Mouse (Mus musculus): ENCODE results near the gene Utrn. TPM values are rescaled to one million over a fixed set of nuclear protein-coding genes. Genes with fewer than 3 reads are reported as not detected.

The Utrn gene
- polyA plus RNA-seq, 1 experiment, result 14.9 TPM

DNA sequence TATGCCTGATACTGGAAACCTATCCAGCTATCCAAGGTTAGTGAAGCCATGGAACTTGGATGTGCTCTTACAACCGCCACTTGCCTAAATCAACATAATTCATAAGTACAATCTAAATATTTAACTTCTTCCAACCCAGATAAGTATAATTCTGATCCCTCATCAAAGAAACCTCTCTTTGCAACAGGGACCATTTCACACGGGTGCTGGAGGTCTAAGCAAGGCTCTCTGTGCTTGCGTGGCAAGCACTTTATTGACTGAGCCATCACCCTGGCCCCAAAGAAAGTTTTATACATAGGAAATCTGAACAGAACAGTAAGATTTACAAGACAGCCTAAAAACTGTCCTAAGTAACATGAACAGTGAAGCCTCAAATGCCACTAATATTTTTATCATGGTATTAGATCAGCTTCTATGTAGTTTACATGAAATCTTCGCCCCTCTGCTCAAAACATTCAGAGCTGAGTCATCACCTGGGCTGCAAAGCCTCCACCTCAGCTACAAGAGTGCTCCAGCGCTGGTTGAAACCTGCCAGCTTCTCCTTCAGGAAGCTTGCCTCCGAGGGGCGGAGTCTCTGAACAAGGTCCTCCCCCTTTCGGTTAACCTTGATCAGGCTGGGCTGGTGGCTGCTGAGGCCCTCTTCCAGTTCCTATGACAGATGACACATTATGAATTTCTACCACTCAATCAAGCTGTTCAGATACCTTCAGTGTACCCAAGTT lies 211.0 kb downstream of the Utrn start:
- TF ChIP-seq CTCF (IDR thresholded peaks at IDR 0.05; ENCODE audit: extremely low read depth, insufficient read depth, insufficient read length, insufficient replicate concordance) (no peak), POLR2A (IDR thresholded peaks at IDR 0.05; ENCODE audit: low read depth, low read length) (no peak)
- no peak overlapping the region for H3K4me3 ChIP-seq (ENCODE audit: extremely low read depth, insufficient read depth, insufficient read length)
- no peak for DNase-seq (ENCODE audit: low read depth in 1 of 2, low spot score in 2 of 2)
- H3K4me1 ChIP-seq (ENCODE audit: control insufficient read depth, insufficient read depth, insufficient read length), result no peaks in the 10 kb centered on the region
- WGBS, result 94% methylated on average over 8 of the region's 8 CpGs
- H3K27ac ChIP-seq (ENCODE audit: insufficient read depth, low read length), result no peak overlapping the region
- no peaks in the 10 kb centered on the region for H3K27me3 ChIP-seq (ENCODE audit: control insufficient read depth, insufficient read depth, low read length)
- H3K36me3 ChIP-seq (ENCODE audit: control insufficient read depth, insufficient read depth, low read length), result peaks cover 9% of the 10 kb centered on the region

- no peaks in the 10 kb centered on the region for H3K4me1 ChIP-seq (ENCODE audit: control insufficient read depth, insufficient read depth, insufficient read length)
- no peak overlapping the region for H3K4me3 ChIP-seq (ENCODE audit: extremely low read depth, insufficient read depth, insufficient read length)
- H3K27ac ChIP-seq (ENCODE audit: insufficient read depth, low read length), result no peak overlapping the region
- TF ChIP-seq POLR2A (IDR thresholded peaks at IDR 0.05; ENCODE audit: low read depth, low read length), result no peak
- no peak for TF ChIP-seq CTCF (IDR thresholded peaks at IDR 0.05; ENCODE audit: extremely low read depth, insufficient read depth, insufficient read length, insufficient replicate concordance)
- no peak for DNase-seq (ENCODE audit: low read depth in 1 of 2, low spot score in 2 of 2)
- WGBS, result 94% methylated on average over 3 of the region's 3 CpGs
- peaks cover 21% of the 10 kb centered on the region for H3K36me3 ChIP-seq (ENCODE audit: control insufficient read depth, insufficient read depth, low read length)
- H3K27me3 ChIP-seq (ENCODE audit: control insufficient read depth, insufficient read depth, low read length), result no peaks in the 10 kb centered on the region
Observed at GRCm38 (mm10) chr10:12652988-12653387, 216.2 kb downstream of the Utrn start.

DNA sequence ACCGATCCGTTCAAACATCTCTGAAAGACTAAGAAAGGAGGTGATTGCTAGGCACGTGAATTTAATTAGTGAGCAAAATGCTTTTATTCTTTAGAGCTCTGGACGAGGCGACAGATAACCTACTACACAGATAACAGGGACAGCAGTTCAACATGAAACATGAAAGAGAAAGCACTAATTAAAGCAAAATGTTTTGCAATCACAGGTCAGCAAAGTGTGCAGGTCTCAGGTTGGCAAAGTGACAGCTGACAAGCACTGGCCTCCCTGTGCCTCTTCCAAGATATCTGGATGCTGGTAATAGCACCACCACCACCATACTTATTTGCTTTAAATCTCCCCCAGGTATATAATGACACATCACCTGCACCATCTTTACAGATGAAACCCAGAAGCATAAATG lies 223.0 kb downstream of the Utrn start:
- TF ChIP-seq POLR2A (IDR thresholded peaks at IDR 0.05; ENCODE audit: low read depth, low read length) (no peak), CTCF (IDR thresholded peaks at IDR 0.05; ENCODE audit: extremely low read depth, insufficient read depth, insufficient read length, insufficient replicate concordance) (no peak)
- 95% methylated on average over 5 of the region's 5 CpGs for WGBS

DNA sequence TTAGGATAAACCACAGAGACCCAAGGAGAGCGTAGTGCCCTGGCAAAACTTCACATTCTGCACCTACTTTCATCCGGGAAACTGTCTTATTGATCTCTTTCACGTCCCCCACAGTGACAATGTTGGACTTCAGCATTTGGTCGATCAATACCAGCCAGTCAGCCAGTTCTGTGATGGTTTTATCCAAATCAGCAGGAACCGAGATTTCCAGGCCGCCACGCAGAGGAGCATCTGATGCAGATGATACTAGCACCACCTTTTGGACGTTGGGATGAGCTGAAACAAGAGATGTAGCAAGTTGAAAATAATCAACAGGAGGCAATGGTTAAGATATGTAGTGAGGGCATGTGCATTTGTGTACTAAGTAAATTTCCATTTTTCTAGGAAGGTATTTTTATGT lies 225.8 kb downstream of the Utrn start:
- Histone ChIP-seq H3K36me3 (ENCODE audit: control insufficient read depth, insufficient read depth, low read length) (peaks cover 22% of the 10 kb centered on the region), H3K27ac (ENCODE audit: insufficient read depth, low read length) (no peak overlapping the region), H3K4me1 (ENCODE audit: control insufficient read depth, insufficient read depth, insufficient read length) (no peaks in the 10 kb centered on the region), H3K27me3 (ENCODE audit: control insufficient read depth, insufficient read depth, low read length) (no peaks in the 10 kb centered on the region), H3K4me3 (ENCODE audit: extremely low read depth, insufficient read depth, insufficient read length) (no peak overlapping the region)
- 93% methylated on average over 8 of the region's 8 CpGs for WGBS
- TF ChIP-seq POLR2A (IDR thresholded peaks at IDR 0.05; ENCODE audit: low read depth, low read length), result no peak
- TF ChIP-seq CTCF (IDR thresholded peaks at IDR 0.05; ENCODE audit: extremely low read depth, insufficient read depth, insufficient read length, insufficient replicate concordance), result no peak
- DNase-seq (ENCODE audit: low read depth in 1 of 2, low spot score in 2 of 2), result no peak

More for the DNA sequence above, 223.0 kb downstream of the Utrn start:
- no peak overlapping the region for H3K4me3 ChIP-seq (ENCODE audit: extremely low read depth, insufficient read depth, insufficient read length)
- H3K4me1 ChIP-seq (ENCODE audit: control insufficient read depth, insufficient read depth, insufficient read length), result no peaks in the 10 kb centered on the region
- no peak for DNase-seq (ENCODE audit: low read depth in 1 of 2, low spot score in 2 of 2)
- H3K27me3 ChIP-seq (ENCODE audit: control insufficient read depth, insufficient read depth, low read length), result no peaks in the 10 kb centered on the region
- no peak overlapping the region for H3K27ac ChIP-seq (ENCODE audit: insufficient read depth, low read length)
- peaks cover 17% of the 10 kb centered on the region for H3K36me3 ChIP-seq (ENCODE audit: control insufficient read depth, insufficient read depth, low read length)

DNA sequence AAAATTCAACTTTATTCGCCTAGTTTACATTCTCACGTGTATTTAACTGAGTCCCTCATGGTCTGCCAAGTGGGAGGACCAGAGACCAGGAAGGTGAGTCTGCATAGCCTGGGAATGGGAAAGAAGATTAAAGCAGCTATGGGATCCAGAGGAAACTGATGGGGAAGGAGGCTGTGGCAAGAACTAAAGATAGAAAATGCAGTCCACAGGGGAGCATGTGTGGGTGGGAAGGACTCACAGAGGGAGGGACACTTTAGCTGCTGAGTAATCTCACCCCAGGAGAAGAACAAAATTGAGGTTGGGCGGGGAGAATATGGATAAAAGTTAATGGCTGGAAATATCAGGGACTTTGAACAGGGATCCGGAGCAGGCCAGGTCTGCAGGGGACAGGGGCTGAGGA lies 229.5 kb downstream of the Utrn start:
- no peak for DNase-seq (ENCODE audit: low read depth in 1 of 2, low spot score in 2 of 2)
- no peak overlapping the region for H3K27ac ChIP-seq (ENCODE audit: insufficient read depth, low read length)
- 90% methylated on average over 4 of the region's 4 CpGs for WGBS
- H3K4me3 ChIP-seq (ENCODE audit: extremely low read depth, insufficient read depth, insufficient read length), result no peak overlapping the region
- H3K36me3 ChIP-seq (ENCODE audit: control insufficient read depth, insufficient read depth, low read length), result peaks cover 25% of the 10 kb centered on the region
- no peaks in the 10 kb centered on the region for H3K4me1 ChIP-seq (ENCODE audit: control insufficient read depth, insufficient read depth, insufficient read length)
- TF ChIP-seq CTCF (IDR thresholded peaks at IDR 0.05; ENCODE audit: extremely low read depth, insufficient read depth, insufficient read length, insufficient replicate concordance) (no peak), POLR2A (IDR thresholded peaks at IDR 0.05; ENCODE audit: low read depth, low read length) (no peak)
- no peaks in the 10 kb centered on the region for H3K27me3 ChIP-seq (ENCODE audit: control insufficient read depth, insufficient read depth, low read length)

- H3K27me3 ChIP-seq (ENCODE audit: control insufficient read depth, insufficient read depth, low read length), result no peaks in the 10 kb centered on the region
- H3K27ac ChIP-seq (ENCODE audit: insufficient read depth, low read length), result no peak overlapping the region
- no peaks in the 10 kb centered on the region for H3K4me1 ChIP-seq (ENCODE audit: control insufficient read depth, insufficient read depth, insufficient read length)
- 93% methylated on average over 4 of the region's 4 CpGs for WGBS
- peaks cover 15% of the 10 kb centered on the region for H3K36me3 ChIP-seq (ENCODE audit: control insufficient read depth, insufficient read depth, low read length)
- no peak overlapping the region for H3K4me3 ChIP-seq (ENCODE audit: extremely low read depth, insufficient read depth, insufficient read length)
- no peak for DNase-seq (ENCODE audit: low read depth in 1 of 2, low spot score in 2 of 2)
- TF ChIP-seq POLR2A (IDR thresholded peaks at IDR 0.05; ENCODE audit: low read depth, low read length) (no peak), CTCF (IDR thresholded peaks at IDR 0.05; ENCODE audit: extremely low read depth, insufficient read depth, insufficient read length, insufficient replicate concordance) (no peak)
Observed at GRCm38 (mm10) chr10:12633965-12634364, 235.2 kb downstream of the Utrn start.

GRCm38 (mm10) chr10:12630933-12631332 lies 238.2 kb downstream of the Utrn start:
- H3K27me3 ChIP-seq (ENCODE audit: control insufficient read depth, insufficient read depth, low read length), result no peaks in the 10 kb centered on the region
- 92% methylated on average over 5 of the region's 5 CpGs for whole genome bisulfite sequencing

More at GRCm38 (mm10) chr10:12630933-12631332, 238.2 kb downstream of the Utrn start:
- DNase-seq (ENCODE audit: low read depth in 1 of 2, low spot score in 2 of 2), result no peak
- Histone ChIP-seq H3K27ac (ENCODE audit: insufficient read depth, low read length) (no peak overlapping the region), H3K36me3 (ENCODE audit: control insufficient read depth, insufficient read depth, low read length) (peaks cover 10% of the 10 kb centered on the region; the same call in 1 of the 2 replicates), H3K4me1 (ENCODE audit: control insufficient read depth, insufficient read depth, insufficient read length) (no peaks in the 10 kb centered on the region), H3K4me3 (ENCODE audit: extremely low read depth, insufficient read depth, insufficient read length) (no peak overlapping the region)
- TF ChIP-seq CTCF (IDR thresholded peaks at IDR 0.05; ENCODE audit: extremely low read depth, insufficient read depth, insufficient read length, insufficient replicate concordance) (no peak), POLR2A (IDR thresholded peaks at IDR 0.05; ENCODE audit: low read depth, low read length) (no peak)

All from spleen, adult 2 months (tissue).